Mouse (Mus musculus) kidney, adult 10 weeks (tissue): ENCODE results near the gene Gm3727. TPM values are rescaled to one million over a fixed set of nuclear protein-coding genes. Genes with fewer than 3 reads are reported as not detected.

Source experiments
- polyA plus RNA-seq: library from polyadenylated mRNA; stranded (reverse); fragments of 350-450 nt; fragmentation: Illumina TruSeq; extraction: RNeasy Lipid Tissue Mini Kit (QIAGEN cat#74804); gene quantifications from one replicate; pipeline ENCODE4 v1.2.3, GENCODE M21; 2014; ENCODE audit warnings: low read depth, low replicate concordance

Gene Gm3727
- not detected for polyA plus RNA-seq

GRCm38 (mm10) chr14:7264614-7265013 lies at the start of gene Gm3727:
Gm3727 (minus strand) TSS chr14:7264714.

Other genes with a start within 250 kb of the Gm3727 start
- not detected for gene Gm10406, start 237.3 kb downstream of the Gm3727 start, polyA plus RNA-seq
- gene Gm3685, start 219.7 kb downstream of the Gm3727 start, polyA plus RNA-seq: not detected
- gene Gm3696, start 164.1 kb downstream of the Gm3727 start, polyA plus RNA-seq: not detected
- gene Gm6676, start 139.3 kb downstream of the Gm3727 start, polyA plus RNA-seq: not detected
- 1.7 TPM for gene Gm3512, start 90.2 kb downstream of the Gm3727 start, polyA plus RNA-seq
- not detected for gene Gm16434, start 70.2 kb downstream of the Gm3727 start, polyA plus RNA-seq
- not detected for gene Gm3739, start 50.3 kb upstream of the Gm3727 start, polyA plus RNA-seq
- not detected for gene Gm5797, start 67.7 kb upstream of the Gm3727 start, polyA plus RNA-seq
- gene Gm8374, start 100.4 kb upstream of the Gm3727 start, polyA plus RNA-seq: not detected
- gene Gm3755, start 186.2 kb upstream of the Gm3727 start, polyA plus RNA-seq: not detected
- gene Gm3752, start 219.0 kb upstream of the Gm3727 start, polyA plus RNA-seq: not detected